Mouse (Mus musculus) hindbrain, embryonic 14.5 days (tissue): ENCODE data around the gene Stpg1. TPM values are rescaled to one million over a fixed set of nuclear protein-coding genes. Genes with fewer than 3 reads are reported as not detected.
A peak's percentile ranks its signal among the peaks of the same experiment; 100 is the strongest.

Experiments
- ATAC-seq: fragments of 200-750 bp; cut with Nextera tagmentation; 2 replicates; pipeline ENCODE4 v1.8.0; 2017; ENCODE audit warnings: moderate number of reproducible peaks, mild to moderate bottlenecking, moderate TSS enrichment, moderate library complexity; ENCODE audit not compliant: low FRiP score
- DNase-seq: peaks from one replicate; pipeline ENCODE4 v3.0.0-alpha.2; 2015; ENCODE audit warnings: low spot score
- H3K27ac ChIP-seq: fragments of 300-500 bp; sonication (generic); 2 replicates; pipeline ENCODE4 v1.5.1; 2014; ENCODE audit warnings: mild to moderate bottlenecking, moderate library complexity
- H3K27me3 ChIP-seq: fragments of 300-500 bp; sonication (generic); 2 replicates; pipeline ENCODE4 v1.6.1; 2014; ENCODE audit warnings: mild to moderate bottlenecking, low read length, mixed read lengths; ENCODE audit not compliant: control insufficient read depth, insufficient read depth
- H3K36me3 ChIP-seq: fragments of 300-500 bp; sonication (generic); replicated peaks from 2 replicates; pipeline ENCODE4 v1.6.1; 2014; ENCODE audit not compliant: control insufficient read depth, insufficient read depth
- H3K4me1 ChIP-seq: fragments of 300-500 bp; sonication (generic); replicated peaks from 2 replicates; pipeline ENCODE4 v1.6.1; 2014; ENCODE audit warnings: antibody characterized with exemption, low read length, mixed read lengths; ENCODE audit not compliant: control insufficient read depth, insufficient read depth
- H3K4me2 ChIP-seq: fragments of 300-500 bp; sonication (generic); replicated peaks from 2 replicates; pipeline ENCODE4 v1.6.1; 2014; ENCODE audit warnings: mild to moderate bottlenecking, moderate library complexity
- H3K4me3 ChIP-seq: fragments of 300-500 bp; sonication (generic); replicated peaks from 2 replicates; pipeline ENCODE4 v1.5.1; 2014; ENCODE audit warnings: mild to moderate bottlenecking, low read length
- H3K9ac ChIP-seq: fragments of 300-500 bp; sonication (generic); 2 replicates; pipeline ENCODE4 v1.6.1; 2014
- H3K9me3 ChIP-seq: fragments of 300-500 bp; sonication (generic); 2 replicates; pipeline ENCODE4 v1.6.1; 2016; ENCODE audit warnings: low read length; ENCODE audit not compliant: control insufficient read depth
- WGBS: fragments of 180-500 bp; shearing (Covaris S2); extraction: QIAGEN DNeasy Blood & Tissue Kit; methylation state at CpG from one replicate; pipeline ENCODE4 v1.1.7; 2014; 5-methylcytosine and 5-hydroxymethylcytosine counted together
- polyA plus RNA-seq: library from polyadenylated mRNA; unstranded; fragments of >200 nt; fragmentation: Nextera tagmentation; extraction: Ambion mirVana; gene quantifications from 2 replicates; pipeline ENCODE4 v1.2.1, GENCODE M21; 2014

Gene Stpg1
- polyA plus RNA-seq, 1 experiment from 2014 or later: 0.29 TPM

DNA sequence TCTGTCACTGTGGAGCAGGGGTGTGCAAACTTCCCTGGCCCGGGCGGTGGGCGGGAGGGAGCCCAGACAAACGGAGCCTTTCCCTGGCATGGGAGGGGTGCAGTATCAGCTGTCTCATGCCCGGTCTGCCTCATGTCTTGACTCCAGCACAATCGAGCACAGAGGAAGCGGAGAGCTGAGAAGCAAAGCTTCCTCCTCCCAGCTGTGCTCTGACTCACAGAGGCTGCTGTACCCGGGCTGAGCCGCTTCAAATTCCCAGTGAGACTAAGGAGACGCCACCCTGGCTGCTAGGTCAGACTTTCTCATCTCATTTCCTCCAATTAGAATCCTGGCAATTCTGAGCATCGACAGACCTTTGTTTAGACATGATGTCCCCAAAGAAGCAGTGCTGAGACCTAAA is 72.5 kb downstream of the Stpg1 start:
- Histone ChIP-seq H3K36me3 (no peaks in the 10 kb centered on the region), H3K9ac (no peak overlapping the region), H3K4me2 (no peak overlapping the region), H3K4me1 (peaks cover 13% of the 10 kb centered on the region; the same call in 1 of the 2 replicates), H3K9me3 (no peaks in the 10 kb centered on the region), H3K4me3 (no peak overlapping the region), H3K27me3 (peaks cover 28% of the 10 kb centered on the region), H3K27ac (no peak overlapping the region)
- ATAC-seq (no peak), DNase-seq (no peak)
- WGBS: 37% methylated on average over 11 of the region's 11 CpGs

DNA sequence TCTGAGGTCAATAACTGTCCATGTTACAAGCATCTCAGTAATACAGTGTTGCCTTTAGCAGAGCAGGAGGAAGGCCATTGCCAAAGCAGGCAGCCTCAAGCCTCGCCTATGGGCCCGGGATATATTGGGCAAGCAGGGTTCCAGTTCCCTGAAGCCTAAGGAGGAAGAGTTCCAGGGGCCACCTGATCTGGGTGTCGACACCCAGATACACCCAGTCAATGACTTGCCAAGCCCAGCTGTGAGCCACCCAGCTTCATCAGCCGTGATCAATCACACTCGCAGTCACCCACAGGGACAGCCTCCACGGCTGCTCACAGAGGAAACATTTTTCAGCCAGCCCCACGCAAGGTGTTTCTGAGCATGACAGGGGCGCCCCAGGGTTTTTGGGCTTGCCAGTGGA is 72.9 kb downstream of the Stpg1 start:
- 58% methylated on average over 8 of the region's 8 CpGs for WGBS
- Histone ChIP-seq H3K36me3 (no peaks in the 10 kb centered on the region), H3K9ac (no peak overlapping the region), H3K4me1 (peaks cover 13% of the 10 kb centered on the region; the same call in 1 of the 2 replicates), H3K4me3 (no peak overlapping the region), H3K27ac (no peak overlapping the region), H3K9me3 (no peaks in the 10 kb centered on the region), H3K27me3 (peaks cover 33% of the 10 kb centered on the region), H3K4me2 (no peak overlapping the region)
- no peak for DNase-seq
- ATAC-seq: no peak

- 12% methylated on average over 11 of the region's 11 CpGs for WGBS
- Histone ChIP-seq H3K4me1 (peaks cover 25% of the 10 kb centered on the region; the same call in 1 of the 2 replicates), H3K36me3 (no peaks in the 10 kb centered on the region), H3K27ac (no peak overlapping the region), H3K4me3 (no peak overlapping the region), H3K27me3 (peaks cover 42% of the 10 kb centered on the region), H3K9ac (no peak overlapping the region), H3K4me2 (0 out of 2 replicates have a peak overlapping the region, but pooled peaks have one; percentile 52), H3K9me3 (no peaks in the 10 kb centered on the region)
- DNase-seq: no peak
- ATAC-seq: no peak
Observed at GRCm38 (mm10) chr4:135569201-135569600, 74.6 kb downstream of the Stpg1 start.

GRCm38 (mm10) chr4:135570152-135571036 is 75.8 kb downstream of the Stpg1 start:
- ATAC-seq (0 out of 2 replicates have a peak, but pooled peaks have one; percentile 37), DNase-seq (no peak)
- peak overlapping the region; percentile 29 for H3K4me3 ChIP-seq
- H3K27me3 ChIP-seq: peaks cover 54% of the 10 kb centered on the region
- 12% methylated on average over 32 of the region's 32 CpGs for WGBS
- no peak overlapping the region for H3K9ac ChIP-seq
- no peaks in the 10 kb centered on the region for H3K36me3 ChIP-seq
- H3K4me2 ChIP-seq: peak overlapping the region; percentile 52
- no peaks in the 10 kb centered on the region for H3K9me3 ChIP-seq
- H3K27ac ChIP-seq: no peak overlapping the region
- H3K4me1 ChIP-seq: peaks cover 25% of the 10 kb centered on the region; the same call in 1 of the 2 replicates

DNA sequence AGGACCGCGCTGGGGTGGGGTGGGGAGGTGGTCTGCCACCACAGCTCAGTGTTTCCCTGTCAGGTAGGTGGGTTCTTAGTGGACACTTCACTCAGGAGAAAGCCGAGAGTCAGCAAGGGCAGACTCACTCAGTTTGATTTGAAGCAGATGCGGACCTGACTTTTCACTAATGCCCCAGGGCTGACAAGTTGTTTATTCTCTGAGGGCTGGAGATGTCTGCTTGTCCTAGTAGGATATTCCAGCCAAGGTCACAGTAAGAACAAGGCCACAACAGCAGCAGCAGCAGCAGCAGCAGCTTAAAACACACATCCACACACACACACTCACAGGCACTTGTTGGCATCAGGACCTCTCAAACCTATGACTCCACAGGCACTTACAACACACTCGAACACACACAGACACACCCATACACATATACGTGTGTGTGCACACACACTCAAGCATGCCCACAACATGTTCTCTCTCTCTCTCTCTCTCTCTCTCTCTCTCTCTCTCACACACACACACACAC is 76.5 kb downstream of the Stpg1 start:
- DNase-seq (no peak), ATAC-seq (no peak)
- 61% methylated on average over 6 of the region's 6 CpGs for whole genome bisulfite sequencing

GRCm38 (mm10) chr4:135572276-135572675 is 77.7 kb downstream of the Stpg1 start:
- H3K4me1 ChIP-seq: peaks cover 16% of the 10 kb centered on the region; the same call in 1 of the 2 replicates
- no peak overlapping the region for H3K4me2 ChIP-seq
- ATAC-seq (no peak), DNase-seq (no peak)
- H3K9me3 ChIP-seq: no peaks in the 10 kb centered on the region
- peaks cover 58% of the 10 kb centered on the region for H3K27me3 ChIP-seq
- H3K27ac ChIP-seq: no peak overlapping the region
- H3K9ac ChIP-seq: no peak overlapping the region
- no peaks in the 10 kb centered on the region for H3K36me3 ChIP-seq
- WGBS: 40% methylated on average over 8 of the region's 8 CpGs
- no peak overlapping the region for H3K4me3 ChIP-seq

More for the DNA sequence above, 76.5 kb downstream of the Stpg1 start:
- Histone ChIP-seq H3K9ac (no peak overlapping the region), H3K4me3 (no peak overlapping the region), H3K4me1 (peaks cover 21% of the 10 kb centered on the region; the same call in 1 of the 2 replicates), H3K9me3 (no peaks in the 10 kb centered on the region), H3K4me2 (no peak overlapping the region), H3K36me3 (no peaks in the 10 kb centered on the region), H3K27ac (no peak overlapping the region), H3K27me3 (peaks cover 58% of the 10 kb centered on the region)

- H3K4me1 ChIP-seq: peaks cover 12% of the 10 kb centered on the region; the same call in 1 of the 2 replicates
- ATAC-seq (no peak), DNase-seq (peak; percentile 55)
- H3K36me3 ChIP-seq: no peaks in the 10 kb centered on the region
- H3K9me3 ChIP-seq: no peaks in the 10 kb centered on the region
- H3K4me3 ChIP-seq: peak within 1 kb of the TSS; percentile 31
- peak within 1 kb of the TSS; percentile 50 for H3K9ac ChIP-seq
- H3K27me3 ChIP-seq: peaks cover 58% of the 10 kb centered on the region
- H3K4me2 ChIP-seq: peak within 1 kb of the TSS; percentile 75
- H3K27ac ChIP-seq: peak within 1 kb of the TSS; percentile 49; the same call in 1 of the 2 replicates
- WGBS: under 1% methylated on average over 31 of the region's 31 CpGs
Observed at GRCm38 (mm10) chr4:135573251-135573808, 78.7 kb downstream of the Stpg1 start, which contains the start of gene Grhl3. Grhl3 (minus strand) TSS chr4:135573630.

DNA sequence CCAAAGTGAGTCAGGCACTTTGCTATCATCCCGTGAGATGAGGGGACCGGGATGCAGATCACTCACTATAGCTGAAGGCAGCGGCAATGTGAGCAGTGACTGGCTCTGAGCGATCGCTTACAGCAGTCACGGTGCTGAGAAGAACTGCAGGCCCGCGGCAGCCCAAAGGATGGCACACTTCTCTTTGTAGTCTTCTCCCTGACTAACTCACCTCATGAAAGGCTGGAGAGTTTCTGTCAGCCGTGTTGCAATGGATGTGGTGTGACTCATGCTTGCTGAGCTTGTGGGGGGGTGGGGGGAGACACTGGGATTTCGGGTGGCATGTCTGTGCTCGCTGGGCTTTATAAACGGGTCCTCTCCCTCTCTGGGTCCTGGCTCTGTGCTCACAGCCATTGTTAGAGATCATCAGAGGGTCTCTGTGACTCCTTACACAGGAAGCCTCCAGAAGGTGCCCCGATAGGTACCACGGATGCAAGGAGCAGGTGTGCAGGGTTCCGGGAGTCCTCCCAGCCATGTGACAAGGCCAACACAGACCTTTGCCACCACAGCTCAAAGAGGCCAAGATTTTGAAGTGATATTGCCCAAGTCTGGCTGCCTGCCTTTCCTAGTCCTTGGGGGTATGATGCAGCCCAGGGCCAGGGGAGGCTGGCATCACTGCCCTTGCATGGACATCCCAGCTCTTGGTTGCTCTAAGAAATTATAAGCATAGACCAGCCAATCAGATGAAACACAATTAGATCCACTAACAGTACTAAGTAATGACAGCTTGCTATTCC is 81.0 kb downstream of the Stpg1 start:
- Histone ChIP-seq H3K4me3 (no peak overlapping the region), H3K9ac (no peak overlapping the region), H3K27ac (no peak overlapping the region), H3K4me2 (no peak overlapping the region), H3K27me3 (peaks cover 45% of the 10 kb centered on the region), H3K9me3 (no peaks in the 10 kb centered on the region), H3K36me3 (no peaks in the 10 kb centered on the region), H3K4me1 (peaks cover 12% of the 10 kb centered on the region; the same call in 1 of the 2 replicates)
- ATAC-seq (no peak), DNase-seq (no peak)
- WGBS: 65% methylated on average over 15 of the region's 15 CpGs
